Mouse (Mus musculus) right cerebral cortex, adult 18-20 months (tissue): ENCODE measurements at regions not wholly inside any gene's neighbourhood (a gene's known extent, or its start where the extent isn't known, plus 50 kb on each side); places are given as distances from the start of the nearest gene placed in this dataset.

Experiments
- DNase-seq: peaks from one replicate; pipeline ENCODE4 v3.0.0; 2022; ENCODE audit warnings: mixed read lengths

DNA sequence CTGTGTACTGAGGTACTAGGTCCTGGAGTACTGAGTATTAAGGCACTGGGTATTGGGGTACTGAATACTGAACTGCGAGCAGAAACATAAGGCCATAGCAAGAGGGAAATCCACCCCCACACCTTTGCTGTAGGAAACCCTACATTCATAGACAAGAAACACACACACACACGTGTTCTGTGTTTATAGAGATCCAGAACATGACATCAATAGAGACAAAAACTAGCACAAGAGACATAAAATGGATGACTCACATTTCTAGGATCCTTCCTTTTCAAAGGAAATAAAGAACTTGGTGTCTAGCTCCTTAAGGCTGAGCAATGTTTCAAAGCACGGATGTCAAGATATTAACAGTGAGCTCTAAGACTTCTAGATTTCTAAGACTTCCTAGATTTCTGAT, 49.9 kb upstream of the Nepro start:
- DNase-seq, result no peak

DNA sequence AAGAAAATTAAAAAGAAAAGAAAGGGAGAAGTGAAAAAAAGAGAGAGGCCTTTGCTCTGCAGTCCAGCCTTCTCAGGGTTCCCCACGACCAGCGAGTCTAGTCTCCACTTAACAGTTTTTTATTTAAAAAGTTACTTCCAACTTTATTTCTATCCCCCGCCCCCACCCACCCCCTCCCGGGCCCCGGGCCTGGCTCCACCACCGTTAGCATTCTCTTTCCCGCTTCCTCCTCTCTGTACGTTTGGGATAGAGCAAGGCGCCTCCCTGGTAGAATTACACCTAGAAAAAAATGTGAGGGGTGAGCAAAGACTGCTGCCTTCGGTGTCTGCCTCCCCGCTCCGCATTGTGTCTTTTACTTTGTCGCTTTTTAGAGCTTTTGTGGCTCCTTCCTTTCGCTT, 51.7 kb upstream of the Nepro start:
- DNase-seq, result no peak

DNA sequence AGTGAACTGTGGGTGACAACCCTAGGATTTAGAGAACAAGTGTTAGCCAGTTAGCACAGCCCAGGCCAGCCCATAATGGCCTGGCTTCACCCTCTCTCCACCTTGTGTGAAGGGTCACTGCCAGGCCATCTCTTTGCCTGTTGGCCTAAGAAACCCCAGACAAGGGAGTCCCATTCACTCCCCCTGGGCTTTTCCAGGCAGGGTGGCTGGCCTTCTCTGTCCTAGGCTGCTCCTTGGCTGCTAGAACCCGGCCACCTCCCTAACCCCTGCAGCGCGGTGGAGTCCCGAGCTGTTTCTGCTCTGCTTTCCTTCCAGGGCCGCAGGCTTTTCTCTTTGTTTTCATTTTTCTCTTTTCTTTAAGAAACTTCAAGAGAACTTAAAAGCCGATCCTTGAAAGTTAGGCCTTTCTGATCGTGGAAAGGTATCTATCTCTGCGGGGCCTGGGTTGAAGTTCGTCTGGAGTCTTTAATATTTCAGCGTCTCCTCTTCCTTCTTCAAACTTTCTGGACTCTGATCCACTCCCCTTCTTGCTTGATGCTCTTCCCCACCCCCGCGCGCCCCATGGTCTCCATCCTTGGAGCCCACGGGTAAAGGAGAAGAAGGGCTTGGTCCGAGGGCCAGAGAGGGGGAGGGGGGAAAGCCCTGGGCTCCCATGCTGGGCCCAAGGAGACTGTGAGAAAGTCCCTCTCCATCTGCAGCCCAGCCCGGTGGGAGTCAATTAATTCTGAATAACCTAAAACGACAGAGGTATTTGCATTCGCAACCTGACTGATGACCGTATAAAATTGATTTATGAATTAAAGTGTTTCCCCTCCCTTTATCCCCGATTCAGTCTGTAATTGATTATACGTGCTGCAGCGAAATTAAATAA, 52.3 kb upstream of the Nepro start:
- DNase-seq, result no peak

DNA sequence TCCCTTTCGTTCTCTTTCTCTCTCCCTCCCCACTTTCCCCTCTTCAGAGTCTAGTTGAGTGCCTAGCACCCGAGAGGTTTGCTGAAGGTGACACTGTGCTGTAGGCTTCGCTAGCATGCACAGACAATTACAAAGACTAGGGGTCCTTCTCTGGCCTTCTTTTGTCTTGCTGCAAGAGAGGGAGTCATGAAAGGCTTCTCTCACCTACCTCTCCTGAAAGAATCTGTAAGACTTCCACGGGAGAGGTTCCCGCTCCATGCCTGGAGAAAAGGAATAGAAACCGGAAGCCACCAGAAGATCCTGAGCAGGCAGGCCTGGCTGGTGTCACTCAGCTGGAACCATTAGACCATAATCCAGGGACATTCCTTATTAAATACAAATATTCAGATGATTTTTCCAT, 56.0 kb upstream of the Nepro start:
- no peak for DNase-seq

DNA sequence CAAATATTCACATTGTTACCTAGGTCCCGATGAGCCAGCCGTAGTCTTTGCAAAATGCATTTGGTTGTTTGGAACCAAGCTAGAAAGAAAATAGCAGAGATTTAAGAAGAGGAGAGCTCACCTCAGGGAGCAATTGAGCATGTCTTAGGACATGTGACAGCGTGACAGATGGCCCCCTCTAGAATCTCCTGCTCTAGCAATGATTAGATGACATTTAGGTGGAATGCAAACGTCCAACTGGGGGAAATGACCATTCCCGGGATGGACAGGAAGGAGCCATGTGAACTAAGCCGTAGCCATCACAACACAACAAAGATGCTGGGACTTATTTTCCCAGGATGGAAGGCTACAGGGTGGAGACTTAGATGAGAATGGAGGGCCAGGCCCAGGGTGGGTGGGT, 57.0 kb upstream of the Nepro start:
- DNase-seq, result no peak

DNA sequence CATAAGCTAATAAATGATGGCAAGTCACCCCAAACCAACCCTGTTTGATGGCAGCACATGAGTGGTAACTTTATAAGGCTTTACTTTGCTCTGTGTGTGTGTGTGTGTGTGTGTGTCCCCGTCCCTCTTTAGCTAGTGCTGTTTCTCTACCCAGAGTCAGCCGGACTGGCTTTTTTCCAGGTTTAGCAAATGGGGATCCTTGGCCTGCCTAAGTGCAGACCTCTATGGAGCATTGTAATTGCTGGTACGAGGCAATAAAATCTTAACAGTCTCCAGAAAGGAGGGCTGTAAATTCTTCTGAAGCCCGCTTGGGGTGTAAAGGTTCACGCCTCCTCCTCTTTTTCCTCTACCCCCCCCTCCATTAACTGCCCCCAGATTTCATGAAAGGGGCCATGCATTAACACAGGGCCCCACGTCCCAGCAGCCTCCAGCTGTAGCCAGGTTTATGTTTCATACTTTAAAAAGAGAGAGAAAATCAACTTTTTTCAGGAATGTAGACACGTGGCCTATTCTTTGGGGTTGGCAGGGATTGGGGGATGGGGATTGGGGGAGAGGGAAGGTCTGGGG, 57.6 kb upstream of the Nepro start:
- no peak for DNase-seq

DNA sequence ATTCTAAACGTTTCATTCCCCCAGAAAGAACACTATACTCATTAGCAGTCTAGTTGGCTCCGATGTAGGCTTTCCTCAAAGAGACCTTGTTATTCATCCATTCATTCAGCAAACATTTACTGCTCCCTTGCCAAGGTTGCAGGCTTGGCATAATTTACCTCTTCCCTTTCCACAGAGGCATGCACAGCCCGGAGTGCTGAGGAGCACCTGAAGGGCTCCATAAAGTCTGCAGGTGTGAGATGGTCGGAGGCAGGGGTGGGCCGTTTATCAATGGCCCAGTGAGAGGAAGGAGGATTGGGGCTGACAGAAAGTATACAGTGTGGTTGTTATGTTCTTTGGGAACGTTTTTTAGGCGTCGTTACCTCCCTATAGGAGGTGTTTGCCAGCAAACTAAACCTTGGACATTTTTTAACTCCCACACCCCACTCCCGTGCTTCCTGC, 58.6 kb upstream of the Nepro start:
- DNase-seq, result no peak

DNA sequence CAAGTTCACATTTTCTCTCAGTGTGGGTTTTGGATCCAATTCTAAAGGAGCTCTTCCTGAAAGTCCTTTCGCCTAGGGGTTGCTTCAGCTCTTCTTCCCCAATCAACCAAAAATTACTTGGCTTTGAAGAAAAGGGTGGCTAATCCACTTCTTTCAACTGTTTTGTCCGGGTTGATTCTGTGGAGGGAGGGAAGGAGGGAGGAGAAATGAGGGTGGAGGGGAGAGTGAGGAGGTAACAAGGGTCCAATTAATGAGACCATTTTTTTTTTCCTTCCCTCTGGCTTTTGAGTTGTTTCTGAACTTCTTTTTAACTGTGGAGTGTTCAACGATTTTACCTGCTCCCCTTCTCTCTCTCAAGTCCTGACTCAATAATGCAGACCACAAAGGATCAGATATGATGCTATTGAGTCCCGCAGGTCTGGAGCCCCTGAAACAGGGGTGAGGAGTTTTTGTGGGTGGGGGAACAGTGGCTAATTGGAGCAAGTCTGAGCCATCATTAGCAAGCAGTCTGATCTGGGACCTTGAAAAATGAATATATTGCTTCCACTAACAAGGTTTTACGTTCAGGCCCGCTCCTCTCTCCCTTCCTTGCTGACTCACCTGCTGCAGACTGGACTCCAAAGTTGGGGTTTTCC, 61.0 kb upstream of the Nepro start:
- DNase-seq, result no peak

DNA sequence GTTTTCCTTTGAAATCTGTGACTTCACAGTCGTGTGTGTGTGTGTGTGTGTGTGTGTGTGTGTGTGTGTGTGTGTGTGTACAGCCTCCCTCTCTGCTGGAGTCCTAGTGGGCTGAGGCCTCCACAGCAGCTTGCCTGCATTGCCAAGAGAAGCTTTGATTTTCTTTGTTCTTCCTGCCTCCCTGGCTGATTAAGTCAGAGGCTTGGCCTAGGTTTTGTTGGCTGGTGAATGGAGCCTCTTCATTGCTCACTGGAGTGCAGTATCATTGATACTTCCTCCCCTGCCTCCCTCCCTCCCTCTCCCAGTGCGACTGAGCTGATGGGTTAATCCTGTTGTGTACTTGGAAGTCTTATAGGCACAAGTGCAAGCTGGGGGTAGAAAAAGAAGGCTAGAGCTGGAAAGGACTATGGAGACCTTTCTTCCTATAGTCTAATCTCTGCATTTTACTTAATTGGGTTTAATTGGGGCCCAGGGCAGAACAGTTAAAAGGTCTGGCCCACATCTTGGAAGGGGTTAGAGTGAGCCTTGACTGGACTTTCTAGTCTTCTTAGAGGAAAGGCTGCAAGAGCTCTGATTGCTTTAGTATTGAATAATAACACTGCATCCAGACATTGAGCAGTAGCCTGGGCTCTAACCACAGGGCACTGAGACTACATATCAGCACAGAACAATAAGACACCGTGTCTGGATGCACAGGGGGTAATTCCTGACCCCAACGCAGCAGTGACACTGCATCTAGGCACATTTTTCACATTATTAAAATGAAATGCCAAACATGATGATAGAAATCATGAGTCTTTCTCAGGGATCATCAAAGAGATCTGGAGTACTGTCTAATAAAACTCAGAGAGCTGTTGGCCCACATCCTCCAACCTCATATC, 62.9 kb upstream of the Nepro start:
- no peak for DNase-seq

DNA sequence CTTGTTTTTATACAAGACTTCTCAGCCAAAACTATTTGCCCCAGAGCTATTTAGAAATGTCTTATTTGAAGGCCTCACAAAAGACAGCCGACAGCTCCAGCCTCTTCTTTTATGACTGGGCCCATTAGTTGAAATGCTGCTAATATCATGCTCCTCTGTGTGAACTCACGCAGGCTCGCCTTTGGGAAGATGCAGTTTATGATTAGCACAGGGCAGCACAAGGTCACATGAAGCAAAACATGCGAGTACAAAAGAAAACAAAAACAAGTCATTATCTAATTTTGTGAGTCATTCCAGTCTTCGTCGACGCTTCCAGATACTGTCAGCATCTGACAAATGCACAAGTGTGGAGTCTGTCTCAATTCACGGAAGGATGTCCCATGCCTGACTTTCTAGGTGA, 65.8 kb upstream of the Nepro start:
- DNase-seq, result no peak

DNA sequence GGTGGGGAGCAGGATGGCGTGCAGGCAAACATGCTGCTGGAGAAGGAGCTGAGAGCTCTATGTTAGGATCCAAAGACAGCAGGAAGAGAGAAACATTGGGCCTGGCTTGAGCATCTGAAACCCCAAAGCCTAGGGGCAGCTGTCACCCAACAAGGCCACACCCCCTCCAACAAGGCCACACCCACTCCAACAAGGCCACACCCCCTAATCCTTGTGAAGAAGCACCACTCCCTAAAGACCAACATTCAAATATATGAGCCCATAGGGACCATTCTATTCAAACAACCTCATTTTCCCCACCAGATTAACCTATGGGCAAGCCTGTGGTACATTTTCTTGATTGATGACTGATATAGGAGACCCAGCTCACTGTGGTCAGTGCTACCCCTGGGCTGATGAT, 67.9 kb upstream of the Nepro start:
- DNase-seq, result no peak

DNA sequence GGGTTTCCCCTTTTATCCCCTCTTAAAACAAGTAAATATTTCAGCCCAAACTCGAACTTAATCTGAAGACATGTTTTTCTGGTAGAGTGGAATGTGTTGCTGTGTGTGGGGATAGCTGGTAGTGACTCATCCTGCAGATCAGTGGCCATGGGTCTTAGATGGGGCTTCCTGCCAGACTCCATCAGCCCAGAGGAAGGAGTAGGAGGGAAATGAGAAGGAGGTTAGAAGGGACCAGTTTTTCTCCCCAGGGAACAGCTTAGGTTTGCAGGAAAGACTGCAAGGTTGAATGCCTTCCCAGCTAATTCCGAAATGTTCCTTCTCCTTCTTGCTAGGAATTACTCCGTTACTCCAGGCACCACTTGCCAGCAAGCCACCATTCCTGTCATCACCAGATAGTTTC, 68.8 kb upstream of the Nepro start:
- peak; percentile 56 for DNase-seq

DNA sequence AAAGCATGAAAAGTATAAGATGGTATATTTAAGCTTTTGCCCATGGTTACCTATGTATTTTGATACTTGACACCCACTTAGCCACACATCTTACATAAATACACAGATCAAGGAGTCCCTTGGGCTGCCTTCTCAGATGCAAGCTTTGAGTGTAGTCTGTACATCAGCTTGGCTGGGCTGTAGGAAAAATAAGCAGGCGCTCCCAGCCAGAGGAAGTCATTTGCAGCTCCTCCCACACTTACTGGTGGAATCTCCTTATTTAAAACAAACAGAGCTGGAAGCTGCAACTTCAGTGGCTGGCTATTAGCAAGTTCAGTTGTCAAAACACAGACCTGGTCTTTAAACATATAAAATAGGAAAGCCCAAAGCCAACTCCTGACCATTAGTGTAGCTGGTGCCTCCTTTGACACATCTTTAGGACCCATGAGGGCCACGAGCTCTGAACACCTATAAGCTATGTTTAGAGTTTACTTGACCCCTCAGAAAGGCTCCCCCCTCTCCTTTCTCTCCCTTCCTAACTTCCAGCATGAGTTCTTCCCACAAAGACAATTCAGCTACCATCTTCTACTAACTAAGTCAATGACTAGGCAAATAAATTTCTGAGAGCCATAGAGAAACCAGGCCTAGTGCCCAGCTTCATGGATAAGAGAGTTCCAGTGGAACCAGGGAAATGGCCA, 75.4 kb upstream of the Nepro start:
- no peak for DNase-seq

DNA sequence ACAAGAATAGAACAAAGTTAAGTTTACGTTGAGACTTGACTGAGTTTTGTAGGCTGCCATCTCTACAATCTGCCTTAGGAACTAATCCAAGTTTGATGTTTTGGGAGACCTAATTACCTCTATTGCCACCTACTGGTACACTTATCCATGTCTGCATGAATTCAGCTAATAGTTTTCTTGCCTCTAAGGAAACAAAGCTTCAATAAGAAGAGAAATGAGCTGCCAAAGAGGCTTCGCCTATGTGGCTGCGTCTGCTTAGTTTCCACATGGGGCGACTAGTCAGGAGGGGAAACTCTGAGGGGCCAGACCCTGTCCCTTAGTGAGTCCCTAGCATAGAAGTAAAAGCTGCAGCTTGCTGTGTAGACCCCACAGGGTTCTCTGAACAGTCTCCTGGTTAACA, 80.1 kb upstream of the Nepro start:
- DNase-seq, result no peak

DNA sequence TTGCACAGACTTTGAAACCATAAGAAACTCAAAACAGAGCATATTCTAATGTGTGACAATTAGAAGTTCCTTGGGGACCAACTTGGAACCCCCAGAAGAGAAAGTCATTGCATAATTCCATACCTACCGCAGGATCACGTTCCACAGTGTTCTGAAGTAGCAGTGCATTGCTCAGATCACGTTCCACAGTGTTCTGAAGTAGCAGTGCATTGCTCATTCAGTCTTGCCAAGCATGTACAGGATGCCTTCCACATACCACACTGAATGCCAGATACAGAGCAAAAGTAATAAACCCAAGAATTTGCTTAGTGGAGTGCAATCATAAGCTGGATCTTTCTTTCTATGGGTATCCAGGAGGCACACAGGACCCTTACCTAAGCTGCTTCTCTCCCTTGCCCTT, 78.4 kb upstream of the Boc start:
- DNase-seq, result no peak

DNA sequence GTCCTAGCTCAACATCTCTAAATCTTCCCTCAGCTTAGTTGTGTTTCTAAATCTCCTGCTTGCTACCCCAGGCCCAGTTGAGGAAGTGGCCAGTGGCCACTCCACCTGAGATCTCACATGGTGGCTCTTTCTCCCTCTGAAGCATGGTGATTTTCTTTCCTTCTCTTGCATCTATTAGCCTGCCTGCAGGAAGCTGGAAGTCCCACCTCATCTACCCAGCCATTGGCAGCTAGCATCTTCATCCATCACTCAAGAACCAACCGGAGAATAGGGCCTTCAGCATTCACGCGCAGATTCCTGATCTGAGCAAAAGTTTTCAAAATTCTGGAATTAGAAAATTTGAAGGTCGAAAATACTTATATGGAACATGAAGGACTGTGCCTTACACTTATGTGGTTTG, 75.8 kb upstream of the Boc start:
- no peak for DNase-seq

DNA sequence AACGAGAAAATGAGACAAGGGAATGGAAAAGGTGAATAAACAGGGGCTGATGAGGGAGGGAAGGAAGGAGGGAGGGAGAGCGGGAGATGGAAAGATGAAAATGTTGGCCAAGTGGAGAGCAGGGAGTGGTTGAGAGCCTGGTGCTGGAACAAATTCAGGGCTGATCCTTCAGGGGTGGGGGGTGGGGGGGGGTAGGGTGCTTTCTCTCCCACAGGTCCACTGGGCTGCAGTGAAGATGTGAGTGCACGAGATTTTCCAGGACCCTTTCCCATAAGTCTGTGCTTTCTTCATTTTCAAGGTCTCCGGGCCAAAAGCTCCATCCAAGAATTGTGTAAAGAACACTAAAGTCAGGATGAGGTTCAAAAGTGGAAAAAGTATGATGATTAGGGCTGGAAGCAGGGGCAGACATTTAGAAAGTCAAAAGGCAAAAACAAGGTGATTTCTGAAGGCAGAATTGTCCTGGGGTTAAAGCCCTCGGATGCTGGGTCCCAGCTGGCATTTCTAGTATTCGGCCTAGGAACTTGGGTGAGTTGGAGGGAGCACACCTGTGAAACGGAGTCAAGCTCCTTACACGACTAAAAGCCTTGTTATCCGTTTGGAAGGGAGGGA, 74.5 kb upstream of the Boc start:
- DNase-seq, result no peak

DNA sequence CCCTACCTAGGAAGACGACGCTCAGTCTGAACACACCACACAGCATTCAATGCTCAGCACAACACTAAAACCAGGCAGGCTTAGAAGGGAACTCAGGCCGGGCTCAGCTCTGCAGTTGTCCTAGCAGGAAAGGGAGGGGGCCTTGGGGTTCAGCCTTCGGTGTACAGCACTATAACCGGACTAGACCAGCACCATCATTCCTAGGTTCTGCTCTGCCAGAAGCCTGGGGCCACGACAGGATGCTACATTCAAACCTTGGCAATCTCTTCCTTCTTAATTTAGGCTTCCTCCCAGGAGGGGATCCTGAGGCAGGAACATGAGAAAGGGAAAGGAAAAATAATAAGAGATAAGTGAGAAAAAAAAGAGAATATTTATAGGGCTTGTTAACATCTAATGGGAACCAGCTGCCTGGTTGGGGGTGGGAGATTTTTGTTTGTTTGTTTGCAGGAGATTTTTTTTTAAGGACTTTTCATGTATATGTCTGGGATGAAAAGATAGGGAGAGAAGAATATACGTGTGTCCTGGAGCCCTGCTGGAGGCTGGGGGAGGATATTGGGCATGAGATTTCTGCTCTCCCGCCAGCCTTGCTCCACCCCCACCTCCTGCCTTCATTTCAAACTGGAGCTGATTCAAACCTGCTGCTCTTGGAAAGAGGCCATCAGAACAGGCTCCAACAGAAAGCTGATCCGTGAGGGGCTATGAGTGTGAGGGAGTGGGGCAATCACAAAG, 73.8 kb upstream of the Boc start:
- peak; percentile 60 for DNase-seq

DNA sequence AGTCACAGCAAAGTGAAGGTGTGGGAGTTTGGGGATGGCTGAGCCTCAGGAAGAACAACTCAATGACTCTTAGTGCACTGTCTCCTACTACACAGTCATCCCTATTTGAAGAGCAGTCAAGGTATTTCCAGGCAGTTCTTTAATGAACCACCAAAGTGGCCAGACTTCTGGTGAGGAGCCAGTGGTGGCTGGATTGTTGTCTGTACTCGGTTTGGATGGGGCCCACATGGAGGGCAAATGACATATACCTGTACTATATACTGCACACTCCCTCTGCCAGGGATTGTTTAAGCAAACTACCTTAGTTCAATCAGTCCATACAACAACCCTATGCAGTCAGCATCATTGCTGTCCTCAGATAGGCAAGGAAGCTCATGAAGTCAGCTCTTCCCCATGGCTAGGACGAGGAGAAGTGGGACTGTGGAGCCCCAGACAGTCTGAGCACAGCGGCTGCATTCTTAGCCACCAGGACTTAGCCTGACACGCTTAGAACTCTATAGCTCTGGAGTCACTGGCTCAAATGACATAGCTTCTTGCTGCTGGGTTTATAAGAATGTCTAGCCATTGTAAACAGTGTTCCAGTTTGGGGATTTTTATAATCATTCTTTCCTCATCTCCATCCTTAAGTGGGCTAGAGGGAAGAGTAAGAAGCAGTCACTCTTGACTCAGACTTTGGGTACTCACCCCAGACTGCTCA, 72.8 kb upstream of the Boc start:
- DNase-seq, result no peak

DNA sequence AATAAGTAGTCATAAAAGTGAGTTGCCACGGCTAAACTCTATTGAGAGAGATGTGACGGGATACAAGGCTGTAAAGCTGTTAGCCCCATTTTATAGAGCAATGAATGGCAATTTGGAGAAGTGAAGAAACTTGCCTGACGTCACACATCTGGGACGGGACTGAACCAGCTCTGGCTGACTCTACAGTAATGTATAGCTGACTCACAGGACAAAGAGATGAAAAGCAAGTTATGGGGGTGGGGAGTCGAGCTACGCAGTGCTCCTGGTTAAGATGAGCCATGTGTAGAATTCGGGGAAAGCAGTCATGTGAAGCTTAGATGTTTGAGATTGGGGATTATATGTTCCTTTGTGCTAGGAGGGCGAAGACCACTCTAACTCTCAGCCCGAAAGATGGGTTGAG, 72.2 kb upstream of the Boc start:
- no peak for DNase-seq

DNA sequence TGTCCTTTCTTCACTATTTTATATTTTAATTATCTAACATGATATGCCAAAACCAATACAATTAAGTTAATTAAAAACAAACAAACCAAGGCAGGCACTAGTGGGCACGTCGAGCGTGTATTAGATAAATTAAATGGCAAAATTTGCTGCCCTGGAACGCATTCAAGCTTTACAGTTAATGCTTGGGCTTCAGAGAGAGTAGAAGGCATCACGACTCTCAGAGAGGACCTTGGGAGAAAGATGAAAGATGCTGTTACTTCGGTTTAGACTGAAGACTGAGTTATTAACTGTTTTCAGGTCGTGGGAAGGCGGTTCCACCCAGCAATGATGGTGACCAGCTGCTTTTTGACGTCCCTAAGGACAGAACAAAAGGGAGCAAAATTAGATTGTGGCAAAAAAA, 71.7 kb upstream of the Boc start:
- no peak for DNase-seq
